Mouse (Mus musculus) layer of hippocampus, adult 18-20 months (tissue): ENCODE data around the gene Pcnx4. TPM values are rescaled to one million over a fixed set of nuclear protein-coding genes. Genes with fewer than 3 reads are reported as not detected.

ENCODE experiments used
- DNase-seq, 2 experiments: peaks; one replicate each; pipeline ENCODE4 v3.0.0; 2022; ENCODE audit warnings: low spot score in 2 of 2
- long read RNA-seq: library from polyadenylated mRNA; stranded (forward); transcript quantifications from one replicate; pipeline ENCODE4 v2.0.0, GENCODE M21; 2021
- total RNA-seq, 2 experiments: library from RNA; stranded (reverse); gene quantifications; 2 replicates each; pipeline ENCODE4 v1.2.3; 2021

Pcnx4 gene
- 10 to 100 TPM; 29.7 to 32.2 TPM for total RNA-seq
- long read RNA-seq, full-length matches to known transcripts = 28 of 41 reads
- long read RNA-seq, partial matches to known transcripts = 6 of 41 reads
- long read RNA-seq, other reads (novel, unspliced or antisense) = 7 of 41 reads

DNA sequence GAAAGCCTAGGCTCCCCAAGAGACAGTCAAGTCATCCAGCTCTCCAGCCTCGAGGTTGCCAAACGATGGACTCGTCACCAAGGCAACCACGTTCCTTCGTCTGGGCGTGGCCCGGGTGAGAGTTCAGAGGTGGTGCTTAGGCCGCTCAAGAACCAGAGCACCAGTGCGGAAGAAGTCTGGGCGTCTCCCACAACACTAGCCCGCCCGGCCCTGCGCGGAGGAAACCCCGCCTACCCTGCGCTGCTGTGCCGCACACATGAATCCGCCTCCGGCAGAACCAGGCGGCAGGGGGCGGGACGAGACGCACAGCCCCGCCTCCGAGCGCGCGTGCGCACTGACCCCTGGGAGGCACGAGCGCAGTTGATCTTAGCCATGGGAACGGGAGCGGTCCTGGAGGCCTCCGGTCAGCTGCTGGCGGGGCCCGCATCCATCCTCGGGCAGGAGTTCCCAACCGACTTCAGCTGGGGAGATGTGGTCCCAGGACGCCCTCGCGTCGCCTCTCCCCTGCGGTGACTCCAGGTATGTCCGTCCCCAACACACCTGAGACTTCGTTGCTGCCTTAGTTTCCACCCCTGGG, at the start of gene Pcnx4:
Gene Pcnx4 (plus strand): TSS at position 363 of the 577 bp plus-strand sequence.
- peak; percentile 92 to 96 for DNase-seq

- no peak for DNase-seq
Measured at GRCm38 (mm10) chr12:72487498-72487897, 48.7 kb upstream of the Pcnx4 start.

DNA sequence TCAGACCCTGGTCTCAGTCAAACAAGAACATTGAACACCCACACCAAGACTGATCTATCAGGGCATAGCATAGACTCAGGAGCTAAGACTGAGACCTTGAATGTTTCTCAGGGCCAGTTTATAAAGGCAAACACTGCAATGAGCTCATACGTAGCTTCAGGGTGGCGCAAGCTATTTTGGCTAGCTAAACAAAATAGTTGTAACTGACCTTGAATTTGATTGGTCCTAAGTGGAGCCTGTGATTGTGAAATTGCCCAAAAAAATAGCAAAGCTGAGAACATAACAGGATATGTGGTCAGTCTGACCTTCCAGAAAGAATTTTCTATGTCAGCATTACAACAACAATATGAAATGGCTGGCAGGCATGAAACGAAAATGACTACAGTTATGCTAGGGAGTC, 46.2 kb upstream of the Pcnx4 start:
- no peak for DNase-seq

DNA sequence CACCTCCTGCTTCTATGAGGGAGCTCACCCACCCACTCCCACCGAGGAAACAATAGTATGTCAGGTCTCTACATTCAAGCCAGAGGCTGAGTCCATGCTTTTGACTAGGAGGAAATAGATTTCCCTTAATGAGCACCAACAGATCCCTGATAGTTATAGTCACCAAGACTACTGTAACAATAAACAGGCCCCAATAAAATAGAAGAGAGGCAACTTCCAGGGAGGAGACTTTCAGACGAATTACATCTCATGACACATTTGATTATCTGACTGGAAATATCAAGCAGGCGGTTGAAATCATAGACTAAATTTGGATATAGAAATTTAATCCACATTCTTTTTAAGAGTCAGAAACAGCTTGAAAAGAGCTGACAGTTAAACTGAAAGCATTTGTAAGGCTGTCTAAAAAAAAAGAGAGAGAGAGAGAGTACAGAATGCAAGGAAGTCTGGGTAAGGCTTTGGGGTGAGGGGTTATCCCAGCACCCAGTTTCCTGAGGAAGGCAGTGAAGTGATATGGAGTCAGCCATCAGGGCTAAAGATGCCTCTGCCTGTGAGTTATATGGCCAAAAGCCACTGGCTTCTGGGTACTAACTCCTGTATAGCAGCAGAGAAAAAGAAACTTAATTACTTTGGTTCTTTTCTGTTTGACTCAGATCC, 45.0 kb upstream of the Pcnx4 start:
- DNase-seq = no peak

DNA sequence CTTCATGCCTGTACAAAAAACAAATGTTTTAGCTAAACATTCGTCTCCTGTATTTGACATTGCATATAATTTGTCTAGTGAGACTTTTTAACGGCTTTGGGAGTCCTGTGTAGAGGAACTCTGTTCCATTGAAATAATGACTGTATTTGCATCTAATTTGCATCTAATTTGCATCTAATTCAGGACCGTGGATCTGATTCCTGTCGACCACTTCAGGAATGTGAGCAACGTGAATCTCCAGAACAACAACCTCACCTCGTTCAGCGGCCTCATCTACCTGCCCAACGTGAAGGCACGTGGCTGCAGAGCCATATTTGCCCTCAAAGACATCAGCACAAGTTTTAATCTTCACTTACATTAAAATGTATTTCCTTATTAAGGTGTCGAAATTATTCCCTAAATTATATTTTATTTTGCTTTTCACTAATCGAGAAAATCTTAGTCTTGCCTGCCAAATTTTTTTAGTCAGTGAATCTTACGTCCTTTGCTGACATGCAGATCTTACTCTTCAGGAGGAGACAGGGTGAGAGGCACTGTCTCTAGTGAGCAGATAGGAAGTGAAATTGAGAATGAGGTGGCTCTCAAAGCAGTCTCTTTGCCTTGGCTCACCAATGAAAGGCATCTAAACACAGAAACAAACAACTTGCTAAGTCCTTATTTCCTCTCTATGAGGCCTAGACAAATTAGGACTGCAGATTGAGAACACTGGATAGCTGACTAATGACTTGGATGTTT, 39.1 kb upstream of the Pcnx4 start:
- DNase-seq = no peak

DNA sequence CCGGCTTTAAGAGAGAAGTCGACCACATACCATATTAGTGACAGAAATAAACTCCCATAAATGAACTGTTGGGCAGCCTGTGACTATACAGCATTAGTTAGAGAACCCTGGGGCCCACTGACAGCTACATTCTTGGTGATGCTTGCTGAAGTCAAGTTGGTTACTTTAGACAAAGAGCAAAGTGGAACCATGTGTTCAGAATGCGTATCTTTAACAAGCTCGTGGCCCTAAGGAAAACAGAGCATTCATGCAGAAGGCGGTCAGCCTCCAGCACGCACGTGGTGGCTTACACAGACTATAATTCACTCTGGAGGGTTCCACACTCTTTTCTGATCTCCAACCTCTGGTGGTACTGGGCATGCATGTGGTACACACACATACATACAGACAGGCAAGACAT, 26.6 kb upstream of the Pcnx4 start:
- no peak for DNase-seq

DNA sequence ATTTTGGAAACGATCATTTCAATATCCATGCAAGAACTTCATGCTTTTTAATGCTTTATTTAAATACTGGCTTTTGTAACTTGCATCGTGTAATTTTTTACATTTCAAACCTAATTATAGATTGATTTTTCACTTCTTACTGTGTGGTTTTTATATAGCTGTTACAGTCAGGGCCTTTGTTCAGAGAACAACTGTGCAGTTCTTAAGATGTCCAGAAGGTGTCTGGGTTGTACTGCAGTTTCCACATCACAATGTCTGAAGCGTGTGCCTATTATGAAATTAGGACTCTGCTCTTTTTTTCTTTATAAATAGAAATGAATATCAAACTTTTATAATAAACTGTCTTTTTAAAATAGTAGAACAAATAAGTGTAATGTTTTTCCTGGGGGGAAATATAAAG, 20.7 kb upstream of the Pcnx4 start:
- DNase-seq = peak in 1 of 2 experiments; percentile 36

DNA sequence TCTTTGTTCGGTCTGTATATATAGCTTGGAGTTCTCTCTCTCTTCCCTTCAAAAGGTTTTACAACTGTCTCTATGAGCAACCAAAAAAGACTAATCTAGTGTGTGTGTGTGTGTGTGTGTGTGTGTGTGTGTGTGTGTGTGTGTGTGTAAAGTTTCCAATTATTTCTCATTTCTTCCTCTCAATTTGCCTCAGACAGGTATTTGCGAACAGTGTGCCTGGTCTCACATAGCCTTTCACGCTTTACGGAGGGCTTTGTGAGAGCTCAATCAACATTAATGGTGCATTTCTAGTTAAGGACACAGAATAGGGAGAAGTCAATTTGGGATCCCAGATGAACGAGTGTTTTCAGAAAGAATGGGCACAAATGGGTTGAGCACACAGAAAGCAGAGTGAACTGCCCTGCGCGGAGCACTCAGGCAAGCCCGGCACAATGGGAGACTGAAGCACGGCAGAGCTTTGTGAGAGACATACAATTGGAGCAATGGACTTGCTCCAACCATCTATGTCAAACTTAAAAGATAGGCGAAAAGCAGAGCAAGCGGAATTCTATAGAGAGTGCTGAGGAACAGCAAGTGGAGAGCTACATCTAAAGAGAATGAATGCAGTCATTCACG, 18.0 kb upstream of the Pcnx4 start:
- DNase-seq = no peak

GRCm38 (mm10) chr12:72519352-72519751, 16.8 kb upstream of the Pcnx4 start:
- DNase-seq = no peak

DNA sequence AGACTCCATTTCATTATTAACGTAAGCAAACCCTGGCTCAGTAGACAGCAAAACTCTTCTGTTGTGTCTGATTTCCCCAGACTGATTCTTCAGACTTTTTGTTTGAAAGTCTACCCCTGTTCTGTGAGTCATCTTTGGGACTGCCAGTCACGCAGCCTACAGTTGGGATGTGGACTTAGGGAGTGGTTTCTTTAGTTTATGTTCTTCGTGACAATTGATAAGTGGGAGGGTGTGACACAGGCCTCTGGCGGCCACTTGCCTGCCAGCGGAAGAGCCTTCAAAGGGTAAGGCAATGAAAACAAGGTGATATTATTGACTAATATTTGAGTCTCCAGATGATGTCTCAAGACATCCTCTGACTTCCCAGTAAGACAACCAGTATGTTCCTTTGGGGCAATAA, 16.3 kb upstream of the Pcnx4 start:
- DNase-seq = no peak

DNA sequence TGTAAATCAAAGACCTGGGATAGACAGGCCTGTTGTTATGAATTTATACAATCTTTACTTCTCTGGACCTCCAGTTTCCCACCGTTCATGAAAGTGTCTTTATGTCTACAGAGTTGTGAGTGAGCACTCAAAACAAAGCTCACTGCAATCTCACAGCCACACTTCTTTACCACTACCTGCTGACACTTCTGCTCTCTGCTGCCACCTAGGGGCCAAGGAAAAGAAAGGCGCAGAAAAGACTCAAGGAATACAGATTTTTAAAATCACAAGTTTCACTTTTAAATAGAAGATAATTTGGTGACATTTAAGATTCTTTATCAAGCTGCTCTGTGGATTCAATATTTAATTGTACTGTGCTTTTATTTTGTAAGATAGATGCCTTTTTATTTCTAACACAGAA, 15.5 kb upstream of the Pcnx4 start:
- peak in 1 of 2 experiments; percentile 11 for DNase-seq

DNA sequence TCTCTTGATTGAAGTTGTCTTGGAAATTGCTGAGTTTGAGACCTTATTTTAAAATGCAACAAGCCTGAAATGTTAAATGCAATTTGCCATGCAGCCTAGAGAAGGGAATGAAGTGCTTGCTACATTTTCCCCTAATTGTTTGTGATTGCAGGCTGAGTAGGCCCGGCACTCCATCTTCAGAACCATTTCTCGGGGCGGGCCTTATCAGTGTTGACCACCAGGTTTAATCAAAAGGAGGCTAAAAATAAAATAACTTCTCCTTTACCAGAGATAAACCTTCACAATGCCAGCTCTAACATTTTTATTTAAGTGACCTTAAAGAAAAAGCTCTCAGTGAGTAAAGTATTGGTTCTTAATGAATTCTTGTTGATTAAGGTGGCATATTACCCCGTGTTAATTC, 10.6 kb upstream of the Pcnx4 start:
- no peak for DNase-seq

- no peak for DNase-seq
Measured at GRCm38 (mm10) chr12:72532303-72532702, 3.9 kb upstream of the Pcnx4 start.

GRCm38 (mm10) chr12:72533986-72534385, 2.2 kb upstream of the Pcnx4 start:
- no peak for DNase-seq

- no peak for DNase-seq
Measured at GRCm38 (mm10) chr12:72535599-72535998, 584 bp upstream of the Pcnx4 start.

- peak; percentile 30 to 57 for DNase-seq
Measured at GRCm38 (mm10) chr12:72538571-72538970, 2.4 kb downstream of the Pcnx4 start.

GRCm38 (mm10) chr12:72554347-72554746, 18.2 kb downstream of the Pcnx4 start:
- DNase-seq = no peak

DNA sequence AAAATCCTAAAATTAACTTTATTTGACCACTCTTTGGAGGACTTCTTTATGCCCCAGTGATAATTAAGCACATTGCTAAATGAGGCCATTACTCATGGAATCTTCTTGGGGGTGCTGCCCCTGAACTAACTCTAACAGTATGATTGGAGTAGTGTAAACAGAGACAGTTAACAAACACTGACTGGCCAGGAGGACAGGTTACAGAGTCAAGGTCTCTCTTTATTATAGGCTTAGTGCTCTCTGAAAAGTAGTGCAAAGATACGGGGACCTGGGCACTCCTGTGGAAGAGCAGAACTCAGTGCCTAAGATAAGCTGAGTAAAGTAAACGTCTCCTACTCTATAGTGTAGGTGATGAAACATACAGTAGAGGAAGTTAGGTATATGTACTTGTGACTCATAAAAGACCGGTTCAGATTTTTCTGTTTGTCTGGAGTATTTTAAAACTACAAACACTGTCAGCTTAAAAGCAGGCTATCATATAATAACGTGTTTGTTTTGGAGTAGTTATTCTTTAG, 28.2 kb downstream of the Pcnx4 start:
- DNase-seq = no peak

- no peak for DNase-seq
Measured at GRCm38 (mm10) chr12:72582021-72582420, 45.8 kb downstream of the Pcnx4 start.

DNA sequence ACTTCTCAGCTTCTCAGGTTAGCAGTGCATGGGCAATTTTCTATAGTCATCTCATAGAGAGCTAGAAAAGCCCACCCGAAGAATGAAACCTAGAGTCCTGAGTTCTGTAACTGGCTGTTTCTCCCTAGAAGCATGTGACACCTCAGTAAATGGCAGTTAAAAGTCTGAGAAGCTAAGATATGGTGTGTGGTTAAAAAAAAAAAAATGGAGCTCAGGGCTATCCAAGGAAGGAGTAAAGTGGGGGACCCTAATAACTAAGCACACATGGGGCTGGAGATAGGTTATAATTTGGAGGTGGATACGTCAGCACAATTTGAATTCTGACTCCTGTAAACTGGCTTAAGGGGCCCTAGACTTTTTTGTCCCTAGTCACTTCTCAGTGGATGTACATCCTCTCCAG, 46.9 kb downstream of the Pcnx4 start:
- no peak for DNase-seq

- no peak for DNase-seq
Measured at GRCm38 (mm10) chr12:72585339-72585738, 49.2 kb downstream of the Pcnx4 start.

DNA sequence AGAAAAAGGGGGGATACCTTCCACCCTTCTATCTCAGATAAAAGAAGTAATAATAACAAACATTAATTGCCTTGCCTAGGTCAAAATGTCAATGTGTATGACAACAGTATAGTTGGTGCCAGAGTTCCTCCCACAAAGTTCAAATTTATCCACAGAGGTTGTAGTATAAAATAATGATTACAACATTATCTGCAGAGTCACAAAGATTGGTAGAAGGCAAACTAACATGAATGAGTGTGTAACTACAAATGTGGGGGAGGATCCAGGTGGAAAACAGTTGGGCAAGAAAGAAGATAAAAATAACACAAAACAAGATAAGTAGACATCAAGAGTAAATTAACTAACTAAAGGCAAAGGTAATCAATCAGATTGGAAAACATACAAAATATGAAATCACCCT, 56.8 kb downstream of the Pcnx4 start:
- no peak for DNase-seq
